Mouse (Mus musculus) liver (tissue): ENCODE measurements around the gene Cfap46.
"Not testable (repeated sequence)": the region's sequence is repeated elsewhere in the genome, so short reads cannot be mapped to it uniquely, and the experiment has no call there.

Experiments
- DNase-seq: peaks from one replicate; pipeline ENCODE4 v3.0.0-alpha.2; 2020; ENCODE audit warnings: mixed read lengths

The Cfap46 gene

DNA sequence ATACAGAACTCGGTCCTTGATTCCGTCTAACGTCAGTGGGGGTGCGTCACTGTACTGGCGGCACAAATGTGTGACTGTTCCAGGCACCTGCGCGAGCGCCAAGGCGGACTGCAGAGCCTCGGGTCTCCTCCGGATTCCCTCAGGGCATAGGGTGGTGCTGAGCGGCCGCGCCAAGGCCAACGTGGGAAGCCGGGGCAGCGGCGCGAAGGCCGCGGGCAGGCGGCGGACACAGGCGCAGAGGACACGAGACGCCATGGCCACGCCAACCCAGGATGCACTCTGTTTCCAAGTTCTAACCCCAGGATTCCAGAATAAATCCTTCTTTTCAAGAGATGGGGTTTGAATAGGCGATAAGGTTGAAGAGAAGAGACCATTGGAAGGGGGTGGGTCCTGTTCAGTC, 23.7 kb downstream of the Cfap46 start:
- not testable (repeated sequence) for DNase-seq

GRCm38 (mm10) chr7:139649698-139650097, 33.9 kb downstream of the Cfap46 start:
- DNase-seq: no peak

DNA sequence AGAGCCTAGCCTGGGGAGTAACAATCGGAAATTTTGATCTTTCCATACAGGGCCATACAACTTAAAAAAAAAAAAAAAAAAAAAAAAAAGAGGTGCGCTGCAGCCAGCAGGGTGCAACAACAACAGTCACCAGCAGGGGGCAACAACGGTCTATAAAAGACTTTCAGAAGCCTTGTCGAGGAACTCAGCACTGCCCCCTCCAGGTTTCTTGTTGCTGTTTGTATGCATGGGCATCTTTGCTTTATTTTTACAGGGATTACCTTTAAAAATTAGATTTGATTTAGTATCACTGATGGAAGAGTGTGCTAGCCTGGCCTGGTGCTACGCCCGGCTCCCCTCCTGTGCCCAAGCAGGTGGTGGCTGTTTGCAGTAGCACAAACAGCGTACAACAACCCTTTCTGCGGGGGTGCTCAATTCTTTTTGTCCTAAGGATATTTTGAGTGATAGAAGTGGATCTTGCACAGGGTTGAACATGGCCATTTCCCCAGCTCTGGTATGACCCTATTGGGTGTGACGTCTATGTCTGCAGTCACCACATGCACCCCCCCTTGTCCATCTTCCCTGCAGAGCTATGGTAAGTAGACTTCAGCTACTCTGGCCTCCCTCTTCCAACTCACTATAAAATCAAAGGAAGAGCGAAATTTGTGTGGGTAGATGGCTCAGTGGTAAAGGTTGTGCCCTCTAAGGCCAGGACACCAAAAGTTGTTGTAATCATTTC, 35.4 kb downstream of the Cfap46 start:
- DNase-seq: peak; percentile 88

GRCm38 (mm10) chr7:139633393-139633792, 50.2 kb downstream of the Cfap46 start:
- DNase-seq: no peak

DNA sequence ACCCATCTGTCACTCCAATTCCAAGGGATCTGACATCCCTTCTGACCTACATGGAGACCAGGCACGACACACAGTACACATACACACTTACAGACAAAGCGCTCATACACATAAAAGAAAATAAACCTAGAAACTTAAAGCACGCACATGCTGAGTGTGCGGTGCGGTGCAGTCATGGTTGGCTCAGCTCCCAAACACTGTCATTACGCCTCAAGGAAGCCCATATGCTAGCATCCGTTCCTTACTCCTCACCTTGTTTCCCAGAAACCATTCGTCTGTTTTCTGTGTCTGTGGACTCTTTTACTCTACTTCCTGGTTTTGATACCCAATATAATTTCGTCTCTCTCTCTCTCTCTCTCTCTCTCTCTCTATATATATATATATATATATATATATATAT, 58.5 kb downstream of the Cfap46 start:
- no peak for DNase-seq

- DNase-seq: no peak
Observed at GRCm38 (mm10) chr7:139622568-139622967, 61.0 kb downstream of the Cfap46 start.

DNA sequence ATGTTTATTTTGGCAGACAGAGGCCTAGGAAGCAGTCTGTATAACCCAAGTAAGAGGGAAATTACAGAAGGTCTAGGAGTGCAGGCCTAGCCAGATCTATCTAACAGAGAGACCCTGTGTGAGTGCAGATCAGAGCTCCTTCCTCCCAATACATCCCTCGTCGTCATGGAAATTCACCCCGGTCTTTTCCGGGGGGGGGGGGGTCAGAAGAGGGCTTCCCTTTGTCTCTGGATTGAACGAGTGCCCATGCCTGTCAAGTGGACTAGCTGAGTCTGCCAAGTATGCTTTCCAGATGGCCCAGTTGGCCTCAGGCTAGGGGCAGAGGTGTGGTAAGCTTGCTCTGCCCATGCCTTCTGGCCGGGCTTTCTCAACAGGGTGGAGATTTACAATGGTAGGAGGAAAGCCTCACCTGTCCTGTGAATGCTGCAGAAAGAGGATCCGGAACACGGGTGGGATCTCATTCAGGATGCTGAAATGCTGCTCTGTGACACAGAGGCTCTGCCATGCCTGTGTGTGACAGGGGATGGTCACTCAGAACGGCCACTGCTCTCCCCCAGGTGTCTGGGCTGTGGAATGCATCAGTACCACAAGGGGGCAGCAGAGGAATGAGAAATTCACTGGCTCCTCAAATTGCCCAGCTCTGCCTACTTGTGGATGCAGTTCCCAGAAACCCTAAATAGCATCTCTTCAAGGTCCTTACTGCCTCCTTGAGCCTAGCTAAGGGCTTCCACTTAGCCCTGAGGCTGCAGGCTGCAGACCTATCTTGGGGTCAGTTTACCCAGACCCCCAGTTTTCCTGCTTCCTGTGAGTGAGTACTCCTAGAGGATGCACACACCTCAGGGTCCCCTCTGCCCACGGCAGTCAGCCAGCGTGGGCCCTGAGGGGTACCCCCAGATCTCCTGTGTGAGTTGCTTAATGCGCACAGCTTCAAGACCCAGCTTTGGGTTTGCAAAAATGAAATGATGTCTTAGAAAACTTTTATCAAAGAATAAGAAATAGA, 67.5 kb downstream of the Cfap46 start:
- DNase-seq: peak; percentile 57

- no peak for DNase-seq
Observed at GRCm38 (mm10) chr7:139610328-139610727, 73.3 kb downstream of the Cfap46 start.

DNA sequence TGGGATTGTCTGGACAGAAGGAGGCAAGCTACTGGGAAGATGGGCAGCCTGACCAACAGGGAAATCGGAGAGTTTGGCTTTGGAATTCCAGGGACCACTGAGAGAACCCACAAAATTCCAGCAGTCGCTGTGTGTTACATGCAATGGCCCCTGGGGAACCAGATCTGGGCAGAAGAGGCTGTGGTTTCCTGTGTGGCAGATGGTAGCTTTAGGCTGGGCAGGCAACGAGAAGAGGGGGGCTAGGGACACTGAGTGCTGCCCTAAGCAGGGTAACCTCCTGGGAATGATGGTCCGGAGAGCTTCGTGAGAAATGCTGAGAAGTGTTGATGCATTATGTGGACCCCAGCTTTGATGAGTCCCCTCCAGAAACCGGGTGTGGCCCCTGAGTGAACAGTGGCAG, 87.8 kb downstream of the Cfap46 start:
- no peak for DNase-seq

DNA sequence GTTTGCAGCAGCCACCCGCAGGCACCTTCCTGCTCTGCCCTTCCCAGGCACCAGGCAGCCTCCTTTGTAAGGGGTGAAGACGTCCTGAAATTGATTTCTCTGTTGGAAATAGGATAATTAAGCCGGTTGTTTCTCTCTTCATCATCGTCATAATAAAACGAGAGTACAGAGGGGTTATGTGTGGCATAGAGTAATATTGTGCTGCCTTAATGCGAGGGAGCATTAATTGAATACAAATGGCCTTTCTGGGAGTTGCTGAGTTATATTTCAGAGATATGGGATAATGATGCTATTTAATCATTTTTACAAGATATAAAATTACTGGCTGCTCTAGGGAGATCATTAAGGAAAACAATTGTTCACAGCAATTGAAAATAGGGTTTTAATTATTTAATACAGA, 88.3 kb downstream of the Cfap46 start:
- DNase-seq: no peak

GRCm38 (mm10) chr7:139591311-139591710, 92.3 kb downstream of the Cfap46 start:
- DNase-seq: no peak

DNA sequence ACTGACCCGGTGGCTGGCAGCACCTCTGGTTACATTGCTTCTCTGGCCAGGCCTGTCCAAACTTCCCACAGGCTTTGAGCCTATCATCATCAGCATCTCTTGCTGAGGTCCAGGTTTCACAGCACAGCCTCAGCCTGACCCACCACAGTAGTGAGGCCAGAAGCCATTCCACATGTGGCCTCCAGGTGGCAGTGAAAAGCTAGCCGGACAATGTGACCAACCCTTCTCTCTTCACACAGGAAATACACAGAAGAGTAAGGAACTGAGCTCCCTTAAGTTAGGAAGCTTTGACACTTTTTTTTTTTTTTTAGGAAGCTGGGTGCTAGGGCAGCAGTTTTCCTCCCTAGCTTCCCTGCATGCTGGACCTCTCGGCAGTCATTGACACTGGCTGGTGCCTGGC, 93.3 kb downstream of the Cfap46 start:
- no peak for DNase-seq

- DNase-seq: no peak
Observed at GRCm38 (mm10) chr7:139587919-139588318, 95.7 kb downstream of the Cfap46 start.

GRCm38 (mm10) chr7:139585183-139585821, 98.3 kb downstream of the Cfap46 start:
- no peak for DNase-seq

DNA sequence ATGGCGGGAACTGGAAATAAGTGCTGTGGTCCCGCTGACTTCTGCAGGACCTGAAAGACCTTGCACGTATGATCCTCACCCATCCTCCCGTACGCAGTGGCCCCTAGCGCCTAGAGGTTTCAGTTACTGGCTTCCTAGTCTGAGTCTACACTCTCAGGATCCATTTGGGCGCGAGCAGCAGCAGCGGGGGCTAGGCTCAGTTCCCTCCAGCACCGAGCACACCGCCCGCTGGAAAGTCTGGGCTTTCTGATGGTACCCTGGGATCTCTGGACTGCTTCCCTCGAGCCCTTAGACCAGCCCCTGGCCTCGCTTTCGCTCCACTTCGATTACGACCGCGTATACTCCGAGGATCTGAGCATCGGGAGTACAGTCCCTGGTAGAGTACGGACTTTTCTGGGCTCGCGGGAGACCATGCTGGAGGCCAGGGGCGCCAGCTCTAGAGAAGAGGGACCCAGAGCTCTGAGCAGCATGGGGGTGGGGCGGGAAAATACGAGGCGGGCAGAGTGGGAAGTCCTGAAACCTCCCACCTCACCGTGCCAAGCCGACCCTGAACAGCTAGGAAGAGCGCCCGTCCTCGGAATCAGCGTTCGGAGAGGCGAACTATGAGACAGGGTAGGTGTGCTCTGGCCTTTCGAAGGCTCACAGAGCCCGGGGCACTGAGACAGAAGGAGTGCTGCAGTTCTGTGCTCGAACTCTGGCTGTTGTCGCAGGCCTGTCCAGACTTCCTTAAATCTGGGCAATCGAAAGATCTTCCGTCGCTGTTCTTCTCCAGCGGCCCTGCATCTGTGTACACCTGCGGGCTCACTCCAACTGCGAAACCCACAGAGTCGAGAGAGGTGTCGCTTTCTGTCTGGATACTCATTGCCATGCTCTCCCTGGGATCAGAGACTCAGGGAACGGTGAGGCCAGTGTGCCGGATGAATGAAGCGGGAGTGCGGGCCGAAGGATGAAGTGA, 99.1 kb downstream of the Cfap46 start:
- no peak for DNase-seq

DNA sequence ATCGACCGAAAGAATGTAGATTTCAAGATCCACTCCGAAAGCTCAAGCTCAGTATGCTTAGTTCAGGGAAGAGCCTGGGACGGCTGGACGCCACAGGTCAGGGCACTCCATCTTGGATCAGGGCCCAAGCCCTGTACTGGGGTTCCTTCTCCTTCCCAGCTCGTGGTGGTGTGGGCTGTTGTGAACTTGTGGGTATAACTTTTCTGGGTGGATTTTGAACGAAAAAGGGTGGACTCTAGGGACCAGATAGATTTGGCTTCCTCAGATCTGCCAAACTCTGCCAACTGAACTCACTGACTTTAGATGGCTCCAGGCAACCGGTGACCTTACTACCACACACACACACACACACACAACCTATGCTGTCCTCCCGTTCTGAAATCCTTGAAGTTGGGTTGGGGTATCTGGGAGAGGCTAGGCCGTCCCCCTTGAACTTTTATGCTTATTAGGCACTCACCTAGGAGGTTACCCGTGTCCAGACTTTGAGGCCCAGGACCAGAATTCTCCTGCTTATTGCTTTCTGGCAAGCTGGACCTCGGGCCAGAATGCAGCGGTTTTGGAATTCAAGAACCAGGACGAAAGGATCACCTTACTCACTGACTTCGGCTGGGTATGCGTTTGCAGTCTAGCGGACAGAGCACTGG, 100.4 kb downstream of the Cfap46 start:
- DNase-seq: no peak

- peak; percentile 24 for DNase-seq
Observed at GRCm38 (mm10) chr7:139582595-139582994, 101.0 kb downstream of the Cfap46 start, which contains the start of gene Nkx6-2. Gene Nkx6-2, minus strand, starts transcription at chr7:139582797.

- DNase-seq: no peak
Observed at GRCm38 (mm10) chr7:139581801-139582571, 101.6 kb downstream of the Cfap46 start.

- no peak for DNase-seq
Observed at GRCm38 (mm10) chr7:139580851-139581775, 102.5 kb downstream of the Cfap46 start.
